Mouse (Mus musculus) liver, adult 2 months (tissue): ENCODE measurements around the gene BC037034.

Experiments
- CTCF ChIP-seq: fragments of 200-500 bp; IDR thresholded peaks from 2 replicates; pipeline ENCODE4 v1.5.1; 2011; ENCODE audit warnings: low read depth, low read length, control low read depth
- POLR2A ChIP-seq: fragments of 200-500 bp; IDR thresholded peaks from 2 replicates; pipeline ENCODE4 v1.6.1; 2011; ENCODE audit warnings: low read length, control low read depth; ENCODE audit not compliant: insufficient read depth; ENCODE audit errors: extremely low read depth

GRCm38 (mm10) chr5:138271232-138271631, 7.4 kb upstream of the BC037034 start:
- TF ChIP-seq POLR2A (no peak), CTCF (no peak)
